Mouse (Mus musculus): ENCODE measurements around the gene Gm6657. TPM values are rescaled to one million over a fixed set of nuclear protein-coding genes. Genes with fewer than 3 reads are reported as not detected.
A peak's percentile ranks its signal among the peaks of the same experiment; 100 is the strongest.

The Gm6657 gene
- not detected for total RNA-seq (2021)

- no peak for DNase-seq
These were observed at the start of gene Gm6657 for GRCm38 (mm10) chr12:78193942-78194341. Gene Gm6657 (plus strand): TSS chr12:78194242.

- DNase-seq = no peak
These were observed 40.6 kb upstream of the Gm6657 start for GRCm38 (mm10) chr12:78153308-78154002.

GRCm38 (mm10) chr12:78170178-78170577 is 23.9 kb upstream of the Gm6657 start:
- DNase-seq = no peak

GRCm38 (mm10) chr12:78173945-78174344 is 20.1 kb upstream of the Gm6657 start:
- no peak for DNase-seq

GRCm38 (mm10) chr12:78174671-78175070 is 19.4 kb upstream of the Gm6657 start:
- no peak for DNase-seq

GRCm38 (mm10) chr12:78181452-78181851 is 12.6 kb upstream of the Gm6657 start:
- no peak for DNase-seq

- DNase-seq = no peak
These were observed 1.3 kb downstream of the Gm6657 start for GRCm38 (mm10) chr12:78195368-78195767.

- DNase-seq = no peak
These were observed 9.6 kb downstream of the Gm6657 start for GRCm38 (mm10) chr12:78203646-78204045.

GRCm38 (mm10) chr12:78205915-78206570 is 12.0 kb downstream of the Gm6657 start:
- peak; percentile 63 for DNase-seq

GRCm38 (mm10) chr12:78206571-78206960 is 12.5 kb downstream of the Gm6657 start:
- DNase-seq = no peak

GRCm38 (mm10) chr12:78209856-78210255 is 15.8 kb downstream of the Gm6657 start:
- DNase-seq = no peak

GRCm38 (mm10) chr12:78215490-78215889 is 21.4 kb downstream of the Gm6657 start:
- no peak for DNase-seq

GRCm38 (mm10) chr12:78219191-78219825 is 25.3 kb downstream of the Gm6657 start:
- DNase-seq = no peak

- peak; percentile 87 for DNase-seq
These were observed 31.9 kb downstream of the Gm6657 start, which contains the start of gene Gphn for GRCm38 (mm10) chr12:78225707-78226518. Gene Gphn (plus strand): TSS chr12:78226379.

- DNase-seq = peak; percentile 89
These were observed 32.5 kb downstream of the Gm6657 start for GRCm38 (mm10) chr12:78226519-78226875.

GRCm38 (mm10) chr12:78227021-78227932 is 33.2 kb downstream of the Gm6657 start:
- DNase-seq = peak; percentile 52

- no peak for DNase-seq
These were observed 34.1 kb downstream of the Gm6657 start for GRCm38 (mm10) chr12:78228139-78228538.

GRCm38 (mm10) chr12:78232560-78232959 is 38.5 kb downstream of the Gm6657 start:
- DNase-seq = no peak

- DNase-seq = no peak
These were observed 54.3 kb downstream of the Gm6657 start for GRCm38 (mm10) chr12:78248366-78248765.

GRCm38 (mm10) chr12:78249151-78249550 is 55.1 kb downstream of the Gm6657 start:
- no peak for DNase-seq
